In the genomic region with DNA sequence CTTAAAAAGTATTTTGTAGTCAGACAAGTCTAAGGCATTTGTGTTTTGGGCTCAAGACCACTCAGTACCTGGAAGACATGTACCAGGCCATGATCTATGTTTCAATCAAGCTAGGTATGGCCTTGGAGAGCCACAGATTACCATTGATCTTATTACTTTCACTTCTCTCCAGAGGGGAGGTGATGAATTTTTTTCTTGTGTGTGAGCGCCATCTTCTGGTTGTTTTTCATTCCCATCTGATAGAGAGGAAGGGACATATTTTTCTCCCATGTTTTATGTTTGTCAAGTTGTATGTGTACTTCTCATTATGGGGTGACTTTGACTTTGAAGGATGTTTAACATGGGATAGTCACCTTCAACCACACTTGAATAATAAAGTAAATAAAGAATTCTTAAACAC, we compare ENCODE assay signal across 10 mouse cellular contexts.
A peak's percentile ranks its signal among the peaks of the same experiment; 100 is the strongest.
DNase-seq lines count a peak whose midpoint lies in the region; ATAC-seq and TF ChIP-seq lines count a peak whose summit lies in the region.
"Had no signal": no experiment of that assay in that cellular context is flagged by ENCODE, and none has a peak within 500 bp of the region (broad histone marks: within the 10 kb centered on the region; RNA-seq: fewer than 3 reads in every experiment).

No protein-coding gene starts in this region.

- H3K36me3 ChIP-seq in ES-E14 (ENCODE audit: control insufficient read depth, insufficient read depth, low read length, poor library complexity, severe bottlenecking), result no peaks in the 10 kb centered on the region
- H3K36me3 ChIP-seq in forebrain, embryonic 12.5 days (replicated peaks), result no peaks in the 10 kb centered on the region
- H3K36me3 ChIP-seq: lung, embryonic 15.5 days had no signal

- 9% methylated on average over 1 of the region's 1 CpGs for WGBS in large intestine, adult 2 months
- WGBS in forebrain, embryonic 12.5 days, result 4% methylated on average over 1 of the region's 1 CpGs

- DNase-seq in layer of hippocampus, postnatal 10 days (ENCODE audit: low spot score in 2 of 2), result peak; percentile 3 to 13
- no peak for DNase-seq in layer of hippocampus, adult 9-10 months (ENCODE audit: low spot score)
- DNase-seq in ES-E14 (ENCODE audit: low read depth, low spot score) (peak; percentile 46), WW6 (ENCODE audit: low read depth, low spot score) (peak; percentile 26)
- peak; percentile 4 for DNase-seq in large intestine, adult 2 months (ENCODE audit: low read depth, low spot score)
- no peak for DNase-seq in frontal cortex, postnatal 14 days (ENCODE audit: low spot score in 2 of 2)
- DNase-seq: cerebellum, postnatal 25 days; heart, postnatal 14 days had no signal

- in situ Hi-C loops in ES-E14 (cut with MboI; ENCODE audit: low sequenced_read_pairs in 2 of 2, unreplicated experiment in 2 of 2), result no loop called here

- H3K9ac ChIP-seq in ES-E14 (ENCODE audit: insufficient read depth, low read depth, low read length, poor library complexity, severe bottlenecking), result no peak overlapping the region
- no peak overlapping the region for H3K9ac ChIP-seq in forebrain, embryonic 12.5 days
- H3K9ac ChIP-seq: lung, embryonic 15.5 days had no signal

- no peaks in the 10 kb centered on the region for H3K4me1 ChIP-seq in ES-E14 (ENCODE audit: control insufficient read depth in 2 of 2, insufficient read depth in 2 of 2, low read length in 2 of 2, poor library complexity in 1 of 2)
- no peaks in the 10 kb centered on the region for H3K4me1 ChIP-seq in forebrain, embryonic 12.5 days
- H3K4me1 ChIP-seq: lung, embryonic 15.5 days had no signal

- no peaks in the 10 kb centered on the region for H3K9me3 ChIP-seq in ES-E14 (ENCODE audit: control insufficient read depth, insufficient read depth, low read depth, low read length)
- no peaks in the 10 kb centered on the region for H3K9me3 ChIP-seq in forebrain, embryonic 12.5 days
- H3K9me3 ChIP-seq: lung, embryonic 15.5 days had no signal

- no peaks in the 10 kb centered on the region for H3K27me3 ChIP-seq in forebrain, embryonic 12.5 days
- H3K27me3 ChIP-seq: lung, embryonic 15.5 days had no signal

- H3K27ac ChIP-seq in ES-E14 (ENCODE audit: insufficient read depth, low read depth, low read length, poor library complexity, severe bottlenecking), result no peak overlapping the region
- H3K27ac ChIP-seq in forebrain, embryonic 12.5 days, result no peak overlapping the region
- H3K27ac ChIP-seq: lung, embryonic 15.5 days had no signal

- no peak overlapping the region for H3K4me2 ChIP-seq in forebrain, embryonic 12.5 days
- H3K4me2 ChIP-seq: lung, embryonic 15.5 days had no signal

- ATAC-seq in forebrain, embryonic 12.5 days (ENCODE audit: low FRiP score), result no peak

- H3K4me3 ChIP-seq in ES-E14 (ENCODE audit: insufficient read depth in 1 of 2, low read depth in 1 of 2, low read length in 2 of 2, poor library complexity in 1 of 2, severe bottlenecking in 1 of 2), result no peak overlapping the region
- H3K4me3 ChIP-seq in forebrain, embryonic 12.5 days (replicated peaks), result no peak overlapping the region
- H3K4me3 ChIP-seq: lung, embryonic 15.5 days had no signal

TF ChIP-seq in ES-E14, 5 proteins besides CTCF, POLR2A, EP300 and RAD21:
- TF ChIP-seq CHD2 (IDR thresholded peaks at IDR 0.05; ENCODE audit: low read depth, low read length) (no peak), ZC3H11A (IDR thresholded peaks at IDR 0.05; ENCODE audit: borderline replicate concordance, low read depth, low read length) (0 out of 2 replicates have a peak, but pooled peaks have one; percentile 18)

Comparison
In these comparisons a context has a peak if more than half of its experiments do, and no peak if none do; other contexts are left out.
1. DNase-seq: peak in layer of hippocampus, postnatal 10 days (2 of 2), ES-E14 (single experiment), WW6 (single experiment) and large intestine, adult 2 months (single experiment); none in layer of hippocampus, adult 9-10 months (single experiment) and frontal cortex, postnatal 14 days (0 of 2).